Mouse (Mus musculus): ENCODE results near the gene Als2cr12. TPM values are rescaled to one million over a fixed set of nuclear protein-coding genes. Genes with fewer than 3 reads are reported as not detected.
A peak's percentile ranks its signal among the peaks of the same experiment; 100 is the strongest.

Als2cr12 gene
- polyA plus RNA-seq, 1 experiment, result 0.47 TPM

DNA sequence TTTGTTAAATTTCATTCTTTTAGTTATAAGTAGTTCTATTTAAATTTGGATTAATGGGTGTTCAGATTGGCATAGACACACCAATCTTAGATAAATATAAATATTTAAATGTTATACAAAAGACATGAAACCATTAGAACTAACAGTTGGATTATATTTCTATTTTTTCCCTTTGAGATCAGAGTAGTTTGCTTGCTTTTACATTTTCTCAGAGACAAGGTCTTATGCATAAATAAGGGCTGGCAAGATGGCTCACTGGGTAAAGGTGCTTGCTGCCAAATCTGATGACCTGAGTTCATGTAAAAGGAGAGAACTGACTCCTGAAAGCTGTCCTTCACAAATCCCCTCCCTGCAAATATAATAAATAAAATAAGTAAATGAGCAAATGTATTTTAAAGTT, 29.3 kb upstream of the Als2cr12 start:
- Histone ChIP-seq H3K27me3 (ENCODE audit: control insufficient read depth, insufficient read depth, low read length) (no peaks in the 10 kb centered on the region), H3K36me3 (ENCODE audit: control insufficient read depth, insufficient read depth, low read length) (peaks cover 46% of the 10 kb centered on the region), H3K4me3 (ENCODE audit: low read depth, low read length) (no peak overlapping the region), H3K4me1 (ENCODE audit: control insufficient read depth, insufficient read depth, insufficient read length, low read length) (peaks cover 12% of the 10 kb centered on the region; the same call in 1 of the 2 replicates), H3K27ac (ENCODE audit: insufficient read depth, low read depth, low read length) (no peak overlapping the region)
- TF ChIP-seq POLR2A (IDR thresholded peaks at IDR 0.05; ENCODE audit: low read depth, low read length) (no peak), CTCF (IDR thresholded peaks at IDR 0.05; ENCODE audit: extremely low read depth, insufficient read length, insufficient replicate concordance, low read depth, low read length) (no peak)

DNA sequence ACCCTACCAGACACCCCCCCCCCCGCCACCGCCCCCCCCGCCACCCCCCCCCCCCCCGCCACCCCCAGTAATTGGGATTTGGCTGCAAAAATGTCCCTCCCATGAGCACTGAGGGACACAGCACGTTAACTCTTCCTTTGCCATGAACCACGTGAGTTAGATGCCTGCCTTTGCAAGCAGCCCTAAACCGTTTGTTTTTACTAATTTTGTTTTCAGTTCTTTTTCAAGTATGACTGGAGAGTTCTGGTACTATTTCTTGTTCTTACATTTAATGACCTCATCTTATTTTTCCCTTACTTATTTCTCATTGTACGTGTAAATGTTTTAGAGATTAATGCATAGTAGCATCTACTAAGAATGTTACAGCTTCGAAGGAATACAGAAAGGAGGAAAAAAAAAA, 28.7 kb upstream of the Als2cr12 start:
- peaks cover 44% of the 10 kb centered on the region for H3K36me3 ChIP-seq (ENCODE audit: control insufficient read depth, insufficient read depth, low read length)
- H3K27ac ChIP-seq (ENCODE audit: insufficient read depth, low read depth, low read length), result no peak overlapping the region
- WGBS, result 63% methylated on average over 9 of the region's 9 CpGs
- H3K4me1 ChIP-seq (ENCODE audit: control insufficient read depth, insufficient read depth, insufficient read length, low read length), result peaks cover 14% of the 10 kb centered on the region; the same call in 1 of the 2 replicates
- no peak overlapping the region for H3K4me3 ChIP-seq (ENCODE audit: low read depth, low read length)
- no peaks in the 10 kb centered on the region for H3K27me3 ChIP-seq (ENCODE audit: control insufficient read depth, insufficient read depth, low read length)
- TF ChIP-seq CTCF (IDR thresholded peaks at IDR 0.05; ENCODE audit: extremely low read depth, insufficient read length, insufficient replicate concordance, low read depth, low read length) (no peak), POLR2A (IDR thresholded peaks at IDR 0.05; ENCODE audit: low read depth, low read length) (no peak)

DNA sequence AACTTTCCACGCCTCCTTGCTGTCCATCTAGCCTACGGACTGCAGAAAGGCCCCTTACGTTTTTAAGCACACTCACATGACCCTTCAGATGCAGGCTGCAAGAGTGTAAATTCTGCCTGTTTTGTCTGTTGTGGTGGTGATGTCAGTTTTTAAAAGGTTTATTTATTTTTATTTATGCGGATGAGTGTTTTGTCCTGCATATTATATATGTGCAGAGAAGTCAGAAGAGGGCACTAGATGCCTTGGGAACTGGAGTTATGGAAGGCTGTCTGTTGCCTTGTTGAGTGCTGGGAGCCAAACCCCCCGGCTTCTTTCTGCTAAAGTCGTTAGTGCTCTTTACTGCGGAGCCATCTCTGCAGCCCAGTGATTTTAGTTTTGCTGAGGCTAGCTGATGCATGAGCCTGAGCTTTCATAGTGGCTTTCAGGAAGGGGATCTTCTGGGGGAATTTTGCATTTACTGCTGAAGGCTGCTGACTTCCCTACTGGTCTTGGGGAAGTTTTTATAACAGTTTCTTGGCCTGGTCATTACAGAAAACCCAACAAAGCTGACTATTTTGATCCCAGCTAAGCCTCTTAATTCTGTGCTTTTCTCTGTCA, 28.1 kb upstream of the Als2cr12 start:
- TF ChIP-seq CTCF (IDR thresholded peaks at IDR 0.05; ENCODE audit: extremely low read depth, insufficient read length, insufficient replicate concordance, low read depth, low read length), result no peak
- no peak for TF ChIP-seq POLR2A (IDR thresholded peaks at IDR 0.05; ENCODE audit: low read depth, low read length)
- Histone ChIP-seq H3K27ac (ENCODE audit: insufficient read depth, low read depth, low read length) (no peak overlapping the region), H3K27me3 (ENCODE audit: control insufficient read depth, insufficient read depth, low read length) (no peaks in the 10 kb centered on the region), H3K4me1 (ENCODE audit: control insufficient read depth, insufficient read depth, insufficient read length, low read length) (peaks cover 16% of the 10 kb centered on the region; the same call in 1 of the 2 replicates), H3K4me3 (ENCODE audit: low read depth, low read length) (no peak overlapping the region), H3K36me3 (ENCODE audit: control insufficient read depth, insufficient read depth, low read length) (peaks cover 38% of the 10 kb centered on the region)
- whole genome bisulfite sequencing, result 64% methylated on average over 7 of the region's 7 CpGs

DNA sequence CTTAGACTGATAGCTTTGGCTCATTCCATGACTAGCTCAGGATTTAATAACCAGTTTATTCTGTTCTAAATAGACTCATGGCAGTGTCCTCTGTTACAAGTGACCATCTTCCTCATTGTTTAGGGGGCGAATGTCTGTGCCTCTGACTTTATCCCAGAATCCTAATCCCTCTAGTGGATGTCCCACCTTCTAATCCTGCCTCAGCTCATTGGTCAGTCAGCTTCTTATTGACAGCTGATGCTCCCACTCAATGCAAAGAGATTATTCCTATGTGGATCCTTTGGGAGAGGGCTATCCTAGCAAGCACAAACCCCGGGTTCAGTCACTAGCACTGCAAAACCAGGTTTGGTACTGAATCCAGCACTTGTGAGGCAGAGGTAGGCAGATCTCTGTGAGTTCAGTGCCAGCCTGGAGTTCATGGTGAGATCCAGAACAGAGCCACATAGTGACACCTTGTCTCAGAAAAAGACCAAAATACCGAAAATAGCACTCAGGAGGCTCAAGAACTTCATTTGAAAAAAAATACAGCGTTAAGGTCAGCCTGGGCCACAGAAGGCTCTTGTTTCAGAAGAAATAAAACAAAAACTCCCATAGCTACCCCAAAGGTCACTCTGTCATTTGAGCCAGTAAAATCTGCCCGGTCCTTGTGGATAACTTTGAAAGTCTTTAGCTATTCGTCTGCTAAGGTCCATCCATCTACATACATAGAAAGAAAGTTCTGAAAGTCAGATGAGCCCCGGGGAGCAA, 27.4 kb upstream of the Als2cr12 start:
- Histone ChIP-seq H3K4me1 (ENCODE audit: control insufficient read depth, insufficient read depth, insufficient read length, low read length) (peaks cover 17% of the 10 kb centered on the region; the same call in 1 of the 2 replicates), H3K27me3 (ENCODE audit: control insufficient read depth, insufficient read depth, low read length) (no peaks in the 10 kb centered on the region), H3K36me3 (ENCODE audit: control insufficient read depth, insufficient read depth, low read length) (peaks cover 38% of the 10 kb centered on the region), H3K4me3 (ENCODE audit: low read depth, low read length) (no peak overlapping the region), H3K27ac (ENCODE audit: insufficient read depth, low read depth, low read length) (no peak overlapping the region)
- TF ChIP-seq CTCF (IDR thresholded peaks at IDR 0.05; ENCODE audit: extremely low read depth, insufficient read length, insufficient replicate concordance, low read depth, low read length) (no peak), POLR2A (IDR thresholded peaks at IDR 0.05; ENCODE audit: low read depth, low read length) (no peak)
- WGBS, result 75% methylated on average over 7 of the region's 7 CpGs

DNA sequence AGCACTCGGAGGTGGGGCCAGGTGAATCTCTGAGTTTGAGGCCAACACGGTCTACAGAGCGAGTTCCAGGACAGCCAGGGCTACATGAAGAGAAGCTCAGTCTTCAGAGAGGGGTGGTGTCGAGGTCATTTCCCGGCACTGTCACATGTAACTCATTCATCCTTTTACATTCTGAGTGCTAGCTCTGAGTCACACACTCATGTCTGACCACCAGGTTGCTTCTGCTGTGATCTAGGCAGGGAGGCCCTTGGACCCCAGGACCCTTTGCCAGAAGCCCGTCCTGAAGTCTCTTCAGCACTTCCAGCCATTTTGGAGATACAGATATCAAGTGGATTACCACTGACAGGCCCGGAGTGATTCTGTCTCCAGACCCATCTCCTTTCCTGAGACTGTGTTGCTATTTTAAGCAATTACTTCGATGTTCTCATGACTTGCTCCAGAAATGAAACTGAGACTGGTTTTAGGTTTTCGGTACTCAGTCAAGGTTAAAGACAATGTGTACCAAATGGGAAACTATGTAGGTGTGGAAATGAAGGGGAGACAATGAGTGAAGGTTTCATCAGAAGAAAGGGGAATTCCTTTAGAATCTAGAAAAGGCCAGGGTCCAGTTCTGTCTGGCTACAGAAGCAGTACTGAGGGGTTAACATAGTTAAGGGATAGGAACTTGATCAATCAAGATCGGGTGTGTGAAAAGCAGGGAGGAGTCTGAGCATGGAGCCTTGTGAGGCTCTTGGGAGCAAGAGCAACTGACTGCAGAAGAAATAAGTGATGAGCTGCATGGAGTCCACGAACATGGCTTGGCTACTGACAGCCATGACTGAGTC, 26.5 kb upstream of the Als2cr12 start:
- Histone ChIP-seq H3K36me3 (ENCODE audit: control insufficient read depth, insufficient read depth, low read length) (peaks cover 34% of the 10 kb centered on the region), H3K4me3 (ENCODE audit: low read depth, low read length) (no peak overlapping the region), H3K27me3 (ENCODE audit: control insufficient read depth, insufficient read depth, low read length) (no peaks in the 10 kb centered on the region), H3K27ac (ENCODE audit: insufficient read depth, low read depth, low read length) (peak overlapping the region; percentile 6; the same call in 1 of the 2 replicates), H3K4me1 (ENCODE audit: control insufficient read depth, insufficient read depth, insufficient read length, low read length) (peaks cover 17% of the 10 kb centered on the region; the same call in 1 of the 2 replicates)
- TF ChIP-seq POLR2A (IDR thresholded peaks at IDR 0.05; ENCODE audit: low read depth, low read length) (no peak), CTCF (IDR thresholded peaks at IDR 0.05; ENCODE audit: extremely low read depth, insufficient read length, insufficient replicate concordance, low read depth, low read length) (no peak)
- 74% methylated on average over 11 of the region's 11 CpGs for WGBS

DNA sequence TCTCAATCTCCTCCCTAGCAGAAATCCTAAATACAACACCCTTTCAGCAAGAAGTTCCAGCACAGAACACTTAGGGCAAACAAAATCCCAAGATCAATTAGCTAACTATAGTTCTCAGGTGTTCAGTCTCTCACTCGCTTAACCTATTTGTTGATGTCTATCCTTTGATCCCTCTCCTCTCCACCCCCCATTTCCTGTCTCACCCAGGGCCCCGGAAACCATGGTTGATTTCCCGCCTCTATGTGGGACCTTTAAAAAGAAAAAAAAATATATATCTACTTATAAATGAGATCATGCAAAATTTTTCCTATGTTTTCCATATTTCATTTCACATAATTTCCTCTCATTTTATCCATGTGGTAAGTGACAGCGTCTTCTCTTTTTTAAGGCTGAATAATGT, 25.2 kb upstream of the Als2cr12 start:
- Histone ChIP-seq H3K4me1 (ENCODE audit: control insufficient read depth, insufficient read depth, insufficient read length, low read length) (peaks cover 17% of the 10 kb centered on the region; the same call in 1 of the 2 replicates), H3K27me3 (ENCODE audit: control insufficient read depth, insufficient read depth, low read length) (no peaks in the 10 kb centered on the region), H3K36me3 (ENCODE audit: control insufficient read depth, insufficient read depth, low read length) (peaks cover 33% of the 10 kb centered on the region), H3K27ac (ENCODE audit: insufficient read depth, low read depth, low read length) (no peak overlapping the region), H3K4me3 (ENCODE audit: low read depth, low read length) (no peak overlapping the region)
- TF ChIP-seq CTCF (IDR thresholded peaks at IDR 0.05; ENCODE audit: extremely low read depth, insufficient read length, insufficient replicate concordance, low read depth, low read length) (no peak), POLR2A (IDR thresholded peaks at IDR 0.05; ENCODE audit: low read depth, low read length) (no peak)
- 60% methylated on average over 4 of the region's 4 CpGs for WGBS
